Mouse (Mus musculus) left cerebral cortex, adult 9 months (tissue): ENCODE data around the gene Lama5.
A peak's percentile ranks its signal among the peaks of the same experiment; 100 is the strongest.
"Not testable (repeated sequence)": the region's sequence is repeated elsewhere in the genome, so short reads cannot be mapped to it uniquely, and the experiment has no call there.

Experiments used
- DNase-seq, 2 experiments: peaks; one replicate each; pipeline ENCODE4 v3.0.0; 2022; ENCODE audit warnings: low spot score in 2 of 2

Gene Lama5

DNA sequence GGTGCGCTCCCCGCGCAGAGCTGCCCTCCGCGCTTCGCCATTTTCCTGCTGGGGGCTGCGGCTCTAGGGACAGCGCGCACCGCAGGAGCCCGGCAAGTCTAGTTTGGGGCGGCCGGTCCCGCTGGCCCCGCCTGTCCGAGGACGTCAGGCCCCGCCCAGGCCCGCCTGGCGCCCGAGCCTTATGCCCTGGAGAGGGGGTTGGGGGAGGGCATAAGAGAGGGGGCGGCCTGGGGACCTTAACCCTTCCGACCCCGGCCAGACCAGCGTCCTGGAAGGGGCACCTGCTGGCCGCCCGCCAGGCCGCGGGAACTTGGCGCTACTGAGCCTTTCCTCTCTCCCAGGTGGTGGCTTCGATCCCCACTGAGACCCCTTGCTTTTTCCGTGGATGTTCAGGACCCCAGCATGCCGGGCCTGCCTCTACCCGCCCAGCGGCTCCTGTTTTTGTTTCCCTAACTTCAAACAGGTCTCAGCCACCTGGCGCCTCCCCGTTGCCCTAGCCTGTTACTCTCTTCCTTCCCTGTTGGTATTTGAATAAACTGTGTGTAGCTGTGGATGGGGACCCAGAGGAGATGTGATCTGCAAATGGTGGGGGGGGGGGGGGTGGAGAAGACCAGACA lies at the start of gene Lama5:
Gene Lama5, minus strand, starts transcription at position 98 of the 617 bp plus-strand sequence.
- DNase-seq: no peak

DNA sequence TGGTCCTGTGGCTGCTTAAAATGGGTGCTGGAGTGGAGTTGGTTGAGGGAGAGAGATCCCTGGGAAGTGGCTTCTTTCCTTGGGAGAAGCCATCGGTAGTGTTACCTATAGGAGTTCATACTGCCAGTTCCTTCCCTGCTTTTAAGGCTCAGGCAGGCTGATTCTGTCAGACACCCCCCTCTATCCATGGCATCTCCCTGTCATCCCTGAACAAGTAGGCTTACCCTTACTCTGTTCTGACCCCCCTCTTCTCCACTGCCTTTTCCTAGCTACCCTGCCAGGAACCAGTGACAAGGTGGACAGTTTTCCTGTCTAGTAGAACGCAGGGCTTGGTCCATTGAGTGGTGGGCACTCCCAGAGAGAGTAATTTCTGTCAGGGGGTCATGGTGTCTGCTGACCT lies 48.9 kb upstream of the Lama5 start:
- no peak for DNase-seq

DNA sequence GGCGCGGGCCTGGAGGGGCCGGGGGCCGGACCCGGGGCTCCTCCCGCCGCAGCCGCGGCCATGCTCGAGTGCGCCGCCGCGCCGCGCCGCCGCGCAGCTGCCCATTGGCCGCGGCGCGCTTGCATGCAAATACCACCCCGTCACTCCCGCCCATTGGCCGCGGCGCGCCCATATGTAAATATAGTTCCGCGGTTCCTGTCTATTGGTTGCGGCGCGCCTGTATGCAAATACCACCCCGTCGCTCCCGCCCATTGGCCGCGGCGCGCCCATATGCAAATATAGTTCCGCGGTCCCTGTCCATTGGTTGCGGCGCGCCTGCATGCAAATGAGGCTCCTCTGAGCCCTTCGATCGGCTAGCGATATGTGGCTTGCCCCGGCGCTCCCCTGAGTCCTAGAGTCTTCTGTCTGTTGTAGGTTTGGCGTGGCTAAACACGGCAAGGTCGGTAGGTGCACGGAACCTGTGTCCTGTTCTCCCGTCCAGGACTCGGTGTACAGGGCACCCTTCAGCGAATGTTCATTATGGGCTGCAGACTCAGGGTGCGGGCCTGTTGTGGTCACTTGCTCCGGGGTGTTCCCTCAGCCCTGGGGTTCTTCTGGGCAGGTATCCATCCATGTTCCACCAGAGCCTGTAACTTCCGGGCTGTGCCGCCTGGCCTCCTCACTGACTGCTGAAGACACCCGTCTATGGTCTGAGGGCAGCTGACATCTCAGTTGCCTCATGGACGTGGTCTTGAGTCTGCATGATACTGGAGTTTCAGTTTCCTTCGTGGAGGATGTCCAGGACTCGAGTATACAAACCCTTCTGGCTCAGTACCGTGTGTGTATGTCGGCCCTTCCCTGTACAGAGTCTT lies 48.0 kb upstream of the Lama5 start, which contains the start of gene Cables2:
Gene Cables2, minus strand, starts transcription at position 103 of the 851 bp plus-strand sequence.
- DNase-seq: peak; percentile 90 to 94

DNA sequence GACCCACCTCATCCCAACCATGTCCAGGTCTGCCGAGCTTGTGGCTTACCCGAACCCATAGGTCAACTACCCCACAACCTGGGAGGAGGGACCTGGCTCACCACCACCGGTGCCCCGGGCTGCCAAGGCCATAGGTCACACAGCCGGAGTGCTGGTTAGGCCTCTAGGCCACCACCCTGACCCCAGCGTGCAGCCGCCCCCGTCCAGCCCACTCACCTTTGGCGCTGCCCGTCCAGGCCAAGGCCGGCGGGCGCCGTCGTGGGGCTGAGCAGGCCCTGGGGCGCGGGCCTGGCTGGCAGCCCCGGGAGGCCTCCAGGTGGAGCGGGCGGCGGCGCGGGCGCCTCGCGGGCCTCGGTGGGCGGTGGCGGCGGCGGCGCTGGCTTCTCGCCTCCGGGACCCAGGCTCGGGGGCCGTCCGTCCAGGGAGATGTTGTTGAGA lies 47.2 kb upstream of the Lama5 start:
- DNase-seq: peak in 1 of 2 experiments; percentile 45

DNA sequence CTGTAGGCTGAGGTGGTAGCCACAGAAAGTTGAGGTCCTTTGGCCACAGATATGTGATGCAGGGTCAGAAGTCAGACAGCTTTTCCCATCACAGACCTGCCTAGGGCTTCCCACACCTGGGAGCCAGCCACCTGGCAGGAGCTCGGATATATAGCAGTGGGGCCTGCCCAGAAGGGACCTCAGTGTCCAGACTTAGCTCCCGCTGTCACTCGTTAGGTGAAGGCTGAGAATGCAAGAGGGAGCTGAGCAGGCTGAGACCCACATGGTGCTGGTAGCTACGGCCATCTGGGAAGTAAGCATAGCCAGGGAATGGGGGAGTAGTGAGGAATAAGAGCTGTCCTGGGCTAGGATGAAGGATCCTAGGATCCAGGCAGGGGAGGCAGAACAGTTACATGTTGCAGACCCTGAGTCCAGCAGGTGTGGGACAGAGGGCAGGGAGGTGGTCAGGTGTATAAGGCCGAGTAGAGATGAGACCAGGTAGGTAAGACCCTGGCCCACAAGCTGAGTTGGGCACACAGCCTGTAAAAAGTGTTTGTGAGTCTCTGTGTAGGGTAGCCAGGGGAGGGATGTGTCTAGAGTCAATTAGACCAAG lies 46.2 kb upstream of the Lama5 start:
- DNase-seq: no peak

DNA sequence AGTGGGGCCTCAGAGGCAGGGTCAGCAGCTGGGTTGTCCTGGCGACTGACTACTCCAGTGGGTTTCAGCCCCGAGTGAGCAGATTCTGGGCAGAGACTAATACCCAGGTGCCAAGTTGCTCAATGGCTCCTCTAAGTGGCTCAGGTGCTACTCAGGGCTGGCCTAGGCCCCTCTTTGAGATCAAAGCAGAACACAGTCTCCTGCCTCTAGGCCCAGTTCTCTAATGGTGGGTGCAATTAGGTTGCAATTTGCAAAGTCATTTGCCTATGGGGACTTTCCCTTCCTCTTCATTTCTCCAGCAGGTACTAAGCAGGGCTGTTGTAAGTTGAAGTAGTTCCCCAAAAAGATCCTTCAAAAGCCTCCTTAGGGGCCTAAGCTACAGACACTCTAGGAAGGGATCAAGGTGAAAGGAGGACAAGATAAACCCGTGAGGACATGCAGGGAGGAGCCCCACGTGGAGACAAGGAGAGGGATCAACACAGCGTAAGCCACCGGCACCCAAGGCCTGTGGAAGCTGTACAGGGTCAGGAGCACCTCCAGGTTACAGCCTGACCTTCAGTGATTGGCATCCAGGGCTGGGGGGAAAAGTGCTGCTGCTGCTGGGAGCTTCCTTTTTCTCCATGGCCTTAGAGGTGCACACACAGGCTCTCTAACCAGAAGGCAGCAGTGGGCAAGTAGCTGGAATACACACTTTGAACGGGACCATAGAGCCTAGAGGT lies 45.0 kb upstream of the Lama5 start:
- no peak for DNase-seq

DNA sequence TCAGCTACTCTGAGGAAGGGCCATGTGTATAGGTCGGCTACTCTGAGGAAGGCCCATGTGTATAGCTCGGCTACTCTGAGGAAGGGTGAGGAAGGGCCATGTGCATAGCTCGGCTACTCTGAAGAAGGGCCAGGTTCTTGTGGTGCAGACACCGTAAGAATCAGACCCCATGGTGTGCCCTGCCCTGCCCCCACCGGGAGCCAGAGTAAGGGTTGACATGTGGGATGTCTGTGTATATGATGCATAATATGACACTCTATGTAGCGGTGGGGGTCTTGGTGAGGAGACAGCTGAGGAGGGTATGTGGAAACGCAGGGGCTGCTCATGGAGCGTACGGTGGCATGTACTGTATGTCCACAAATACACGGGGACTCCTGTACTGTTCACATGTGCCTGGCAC lies 43.7 kb upstream of the Lama5 start:
- DNase-seq: no peak

DNA sequence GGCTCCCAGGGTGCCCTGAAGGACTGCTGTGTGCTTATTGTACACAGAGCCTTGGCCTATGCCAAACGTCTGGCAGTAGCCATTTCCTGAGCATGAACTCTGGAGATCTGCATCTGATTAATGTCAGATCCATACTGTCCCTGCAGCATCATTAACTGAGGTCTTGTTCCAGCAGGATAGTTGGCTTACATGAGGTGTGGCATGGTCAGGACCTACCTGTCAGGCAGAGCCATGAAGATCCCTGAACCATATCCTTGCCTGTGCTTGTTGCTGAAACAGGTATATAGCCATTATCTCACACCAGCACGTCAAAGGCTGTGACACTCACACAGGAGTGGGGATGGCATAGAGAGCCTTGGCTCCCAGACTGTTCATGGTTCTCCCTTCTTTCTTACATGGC lies 42.3 kb upstream of the Lama5 start:
- DNase-seq: no peak

DNA sequence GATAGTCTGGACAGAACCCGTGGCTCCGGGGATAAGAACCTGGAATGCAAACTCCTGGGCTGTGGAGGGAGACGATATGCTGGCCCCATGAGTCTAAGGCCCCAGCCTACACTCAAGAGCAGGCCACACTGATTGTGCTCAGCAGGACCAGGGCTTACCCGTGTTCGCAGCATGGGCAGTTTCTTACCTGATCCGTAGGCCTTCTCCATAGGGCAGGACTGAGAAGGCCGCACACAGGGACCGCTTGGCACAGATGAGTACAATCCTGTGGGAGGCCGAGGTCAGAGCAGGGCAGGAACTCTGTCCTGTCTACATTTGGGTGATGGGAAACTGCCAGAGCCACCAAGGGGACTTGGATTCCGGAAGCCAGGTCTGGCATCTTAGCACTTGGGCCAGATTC lies 37.2 kb upstream of the Lama5 start:
- no peak for DNase-seq

DNA sequence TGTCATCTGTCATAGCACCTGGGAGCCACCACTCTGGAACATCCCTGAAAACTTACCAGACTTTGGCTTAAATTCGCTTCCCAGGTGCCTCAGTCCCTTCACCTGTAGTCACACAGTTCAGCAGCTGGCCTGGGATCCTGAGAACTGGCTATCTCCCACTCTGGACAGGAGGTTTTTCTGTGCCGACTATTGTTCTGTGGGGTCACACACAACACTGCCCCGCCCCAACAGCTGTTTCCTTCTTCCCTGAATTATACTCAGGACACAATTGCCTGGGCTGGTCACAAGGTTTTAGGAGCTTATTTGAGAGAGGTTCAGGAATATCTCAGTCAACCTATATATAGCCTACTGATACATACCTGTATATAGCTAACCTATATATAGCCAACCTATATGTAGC lies 36.8 kb upstream of the Lama5 start:
- no peak for DNase-seq

DNA sequence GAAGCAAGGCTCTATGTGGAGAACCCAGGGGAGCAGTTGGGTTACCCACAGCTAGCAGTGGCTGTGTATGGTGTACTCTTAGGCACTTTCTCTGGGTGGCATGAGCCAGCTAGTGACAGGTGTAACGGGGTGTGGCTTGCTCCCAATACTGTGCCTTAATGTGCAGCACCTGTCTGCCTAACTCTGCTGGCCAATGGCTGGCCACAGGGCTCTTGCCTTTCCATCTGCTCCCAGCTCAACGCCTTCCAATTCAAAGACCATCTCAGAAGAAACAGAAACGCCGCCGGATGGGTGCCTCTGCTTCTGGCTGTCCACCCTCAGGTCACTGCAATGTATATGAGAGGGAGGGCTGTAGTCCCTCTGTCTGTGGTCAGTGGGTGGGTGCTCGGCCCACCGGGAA lies 36.2 kb upstream of the Lama5 start:
- no peak for DNase-seq

DNA sequence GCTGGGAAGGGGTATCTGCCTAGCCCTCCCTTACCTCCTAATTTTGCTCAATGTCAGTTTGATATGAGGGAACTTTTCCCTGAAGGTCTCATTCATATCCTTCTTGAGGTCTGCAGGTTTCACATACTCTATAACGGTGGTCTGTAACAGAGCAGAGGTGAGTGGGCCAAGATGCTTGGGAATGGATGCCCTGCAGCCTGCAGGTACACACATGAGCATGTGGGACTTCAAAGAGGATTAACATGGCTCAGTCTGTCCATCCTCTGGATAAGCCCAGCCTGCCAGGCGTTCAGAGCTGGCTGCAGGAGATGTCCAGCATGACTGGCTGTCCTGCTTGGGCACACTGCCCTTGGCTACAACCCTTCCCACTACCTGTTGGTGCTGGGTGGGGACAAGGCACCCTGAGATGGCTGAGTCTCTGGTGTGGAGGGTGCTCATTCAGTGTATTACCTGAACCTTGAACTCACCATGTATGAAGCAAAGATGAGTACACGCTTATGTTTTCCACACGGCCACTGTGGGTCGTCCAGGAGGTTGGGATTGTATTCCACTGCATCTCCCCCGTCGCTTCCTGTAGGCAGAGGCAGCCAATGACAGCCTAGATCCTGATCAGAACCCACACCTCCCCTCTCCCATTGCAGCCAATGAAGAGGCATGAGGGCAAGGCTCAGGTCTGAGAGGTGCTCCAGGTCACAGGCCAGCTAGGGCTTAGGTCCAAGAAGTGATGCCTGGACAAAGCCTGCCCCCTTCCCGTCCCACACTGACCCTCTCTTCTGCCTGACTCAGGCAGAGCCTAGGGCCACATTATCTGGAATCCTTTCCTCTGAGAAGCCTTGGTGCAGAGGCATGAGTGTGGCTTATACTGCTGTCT lies 35.2 kb upstream of the Lama5 start:
- no peak for DNase-seq

DNA sequence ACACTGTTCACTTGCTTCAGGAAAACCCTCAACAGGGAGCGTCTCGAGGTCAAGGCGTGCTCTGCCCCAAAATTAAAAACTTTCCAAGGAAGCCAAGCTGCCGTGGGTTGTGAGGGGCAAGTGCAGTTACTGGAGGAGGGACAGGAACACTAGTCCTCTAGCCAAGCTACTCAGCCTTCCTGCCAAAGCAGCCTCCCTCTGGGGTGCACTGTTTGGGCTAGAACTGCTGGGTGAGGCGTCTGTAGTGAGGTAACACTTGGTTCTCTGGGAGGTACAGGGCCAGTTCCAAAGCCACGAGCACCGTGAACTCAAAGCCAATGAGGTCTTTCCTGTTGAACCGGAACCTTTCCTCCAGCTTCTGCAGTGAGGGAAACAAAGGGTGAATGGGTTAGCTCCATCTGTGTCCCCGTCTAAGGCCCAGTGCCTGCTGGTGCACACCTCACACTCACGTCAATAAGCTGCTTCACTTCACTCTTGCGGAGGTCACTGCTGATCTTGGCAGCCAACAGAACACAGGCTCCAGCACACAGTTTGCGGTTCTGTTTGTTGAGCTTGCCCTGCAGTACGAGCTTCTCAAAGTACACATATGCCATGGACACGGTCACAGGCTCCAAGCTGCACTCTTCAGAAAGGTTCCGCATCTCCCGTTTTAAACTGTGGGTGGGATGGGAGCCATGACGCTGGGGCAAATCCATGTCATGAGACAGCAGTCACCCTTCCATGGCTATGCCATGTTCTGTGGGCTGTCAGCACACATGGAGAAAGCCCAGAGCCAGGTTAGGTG lies 34.4 kb upstream of the Lama5 start:
- DNase-seq: not testable (repeated sequence)

DNA sequence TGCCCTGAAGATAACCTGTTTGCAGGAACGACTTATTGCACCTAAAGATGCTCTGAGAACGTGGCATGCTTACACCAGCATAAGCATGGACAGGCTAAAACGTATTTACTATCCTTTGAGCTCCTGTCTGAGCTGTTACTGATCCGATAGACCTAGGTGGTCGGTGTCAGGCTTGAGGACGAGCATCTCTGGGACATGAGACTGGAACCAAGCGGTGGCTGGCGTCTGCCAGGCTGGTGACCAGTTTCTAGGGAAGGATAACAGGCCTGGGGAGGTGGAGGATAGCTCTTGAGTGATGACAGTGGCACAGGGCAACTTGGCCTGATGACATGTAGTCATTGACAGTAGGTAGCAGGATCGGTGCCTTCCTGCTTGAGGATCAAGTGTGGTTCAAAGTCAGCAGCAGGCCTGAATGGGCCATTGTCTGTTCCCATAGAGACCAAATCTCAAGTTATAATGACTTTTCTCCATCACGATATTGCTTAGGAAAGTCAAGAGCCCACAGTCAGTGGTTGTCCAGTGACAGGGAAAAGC lies 33.4 kb upstream of the Lama5 start:
- not testable (repeated sequence) for DNase-seq

DNA sequence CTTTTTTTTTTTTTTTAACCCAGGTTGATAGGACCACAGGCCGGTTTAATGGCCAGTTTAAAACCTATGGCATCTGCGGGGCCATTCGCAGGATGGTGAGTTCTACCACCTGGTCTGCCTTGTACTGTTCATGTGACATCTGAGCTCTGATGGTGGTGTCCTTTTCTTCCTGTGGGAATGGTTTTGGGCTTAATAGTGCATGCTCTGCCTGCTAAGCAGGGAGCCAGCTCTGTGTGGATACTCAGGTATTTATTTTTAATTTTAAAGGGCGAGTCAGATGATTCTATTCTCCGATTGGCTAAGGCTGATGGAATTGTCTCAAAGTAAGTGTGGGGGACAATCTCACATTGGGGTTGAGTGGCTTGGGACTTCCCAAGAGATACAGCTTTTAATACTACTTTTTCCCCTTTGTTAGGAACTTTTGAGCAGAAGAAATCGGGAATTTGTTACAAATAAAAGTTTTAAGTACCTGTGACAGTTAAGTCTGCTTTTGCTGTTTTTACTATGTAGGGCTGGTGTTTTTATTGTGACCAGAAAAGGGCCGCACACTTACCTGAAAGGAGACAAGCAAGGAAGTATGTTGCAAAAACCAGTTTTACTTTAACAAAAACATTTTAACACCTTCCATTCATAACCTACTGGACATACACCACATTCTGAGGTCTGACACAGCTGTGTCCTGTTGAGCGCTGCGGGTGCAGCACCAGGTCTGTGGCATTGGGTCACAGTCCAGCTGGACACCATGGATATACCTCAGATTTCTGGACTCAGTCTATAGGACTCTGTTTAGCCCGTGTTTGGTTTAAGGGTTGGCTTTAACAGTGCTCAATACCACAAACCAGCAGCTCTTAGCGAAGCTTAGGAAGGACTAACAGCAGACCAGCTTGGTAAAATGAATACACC lies 32.6 kb upstream of the Lama5 start:
- no peak for DNase-seq

DNA sequence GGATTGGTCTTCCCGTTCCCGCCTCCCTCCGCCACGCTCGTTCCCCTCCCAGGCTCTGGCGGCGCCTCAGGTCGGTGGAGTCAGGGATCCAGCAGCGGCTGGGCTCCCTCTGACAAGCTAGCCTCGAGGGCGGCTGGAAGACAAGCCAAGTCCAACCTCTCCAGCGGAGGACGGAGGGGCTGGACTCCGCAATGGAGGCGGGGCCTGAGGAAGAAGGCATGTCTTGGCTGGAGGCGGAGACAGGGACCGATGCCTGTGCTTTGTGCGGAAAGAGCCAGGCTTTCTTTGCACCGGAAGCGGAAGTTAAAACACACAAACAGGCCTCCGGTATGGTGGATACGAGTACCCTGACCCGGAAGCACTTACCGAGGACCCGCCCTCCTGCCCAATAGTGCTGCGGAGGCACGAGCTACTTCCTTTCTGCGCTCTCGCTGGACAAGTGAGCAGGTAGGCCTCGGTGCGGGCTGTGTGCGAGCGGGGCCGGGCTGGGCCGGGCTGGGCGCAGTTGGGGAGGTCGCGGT lies 31.4 kb upstream of the Lama5 start, which contains the start of gene Rps21:
Gene Rps21, plus strand, starts transcription at position 377 of the 521 bp plus-strand sequence.
- DNase-seq: peak; percentile 98

DNA sequence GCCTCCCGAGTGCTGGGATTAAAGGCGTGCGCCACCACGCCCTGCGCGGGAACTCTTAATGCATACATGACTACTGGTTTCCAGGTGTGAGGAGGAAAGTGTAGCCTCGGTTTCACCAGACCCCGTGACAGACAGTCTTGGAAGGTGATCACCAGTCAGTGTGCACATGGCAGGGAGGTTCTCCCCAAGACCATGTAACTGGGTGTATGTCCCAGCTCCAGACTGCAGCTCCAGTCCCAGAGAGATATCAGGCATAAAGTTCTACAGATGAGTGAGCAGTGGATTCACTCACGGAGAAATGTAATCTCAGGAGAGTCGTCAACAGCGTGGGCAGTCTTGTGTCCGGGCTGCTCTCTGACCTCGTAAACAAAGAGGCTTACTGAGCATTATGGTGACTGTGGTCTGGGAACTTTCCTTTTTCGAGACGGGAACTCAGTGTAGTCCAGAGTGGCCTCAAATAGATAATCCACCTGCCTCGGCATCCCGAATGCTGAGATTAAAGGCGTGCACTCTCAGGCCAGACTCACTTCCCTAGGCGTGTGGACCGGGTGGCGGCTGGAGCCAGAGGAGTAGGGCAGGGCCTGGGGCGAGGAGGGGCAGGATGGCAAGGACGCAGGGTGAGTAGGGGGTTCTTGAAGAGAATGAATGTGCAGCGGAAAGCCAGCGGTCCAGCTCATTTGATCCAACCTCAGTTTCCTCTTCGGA lies 30.8 kb upstream of the Lama5 start:
- DNase-seq: no peak

DNA sequence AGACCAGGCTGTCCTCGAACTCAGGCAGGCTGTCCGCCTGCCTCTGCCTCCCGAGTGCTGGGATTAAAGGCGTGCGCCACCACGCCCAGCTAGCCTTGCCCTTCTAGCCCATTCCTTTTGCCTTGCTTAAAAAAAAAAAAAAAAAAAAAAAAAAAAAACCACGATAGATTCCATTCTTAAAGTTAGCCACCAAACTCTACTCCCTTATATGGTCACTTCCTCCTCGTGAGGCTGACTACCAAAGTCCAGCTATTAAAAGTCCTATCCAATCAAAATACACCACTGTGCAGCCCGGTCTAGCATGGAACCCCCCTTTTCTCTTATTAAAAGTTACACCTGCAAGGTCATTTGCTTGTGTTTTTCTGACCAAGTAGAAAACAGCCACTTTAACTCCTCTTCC lies 30.0 kb upstream of the Lama5 start:
- DNase-seq: no peak
